Mouse (Mus musculus): ENCODE data around the gene Noto.

- no peak for TF ChIP-seq TAL1 (IDR thresholded peaks at IDR 0.05; ENCODE audit: low read length)
- no peak for TF ChIP-seq GATA1 (IDR thresholded peaks at IDR 0.05; ENCODE audit: low read length)
Measured at GRCm38 (mm10) chr6:85399715-85400114, 24.0 kb upstream of the Noto start.
